Mouse (Mus musculus): ENCODE results near the gene Spata48.
A peak's percentile ranks its signal among the peaks of the same experiment; 100 is the strongest.

Spata48 gene

DNA sequence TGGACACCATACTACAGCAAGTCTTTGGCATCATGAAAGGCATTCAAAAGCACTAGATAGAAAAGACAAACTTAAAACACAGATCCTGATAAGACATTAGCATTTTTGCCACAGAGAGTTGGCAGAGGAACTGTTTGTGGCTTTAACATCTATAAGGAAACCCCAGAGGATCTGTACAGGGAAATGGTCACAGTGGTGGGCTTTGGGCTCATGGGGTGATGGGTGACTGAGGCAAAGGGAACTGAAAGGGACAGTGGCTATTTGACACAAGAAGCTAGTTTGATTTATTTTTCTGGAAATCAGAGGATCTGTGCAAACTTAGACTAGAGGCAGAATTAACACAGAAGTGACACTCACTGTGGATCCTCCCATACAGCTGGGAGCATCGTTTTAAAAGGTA lies 74.4 kb downstream of the Spata48 start:
- no peak for DNase-seq

- no peak for DNase-seq
These were observed 84.1 kb downstream of the Spata48 start for GRCm38 (mm10) chr11:11545948-11546347.

- no peak for DNase-seq
These were observed 85.1 kb downstream of the Spata48 start for GRCm38 (mm10) chr11:11546903-11547511.

DNA sequence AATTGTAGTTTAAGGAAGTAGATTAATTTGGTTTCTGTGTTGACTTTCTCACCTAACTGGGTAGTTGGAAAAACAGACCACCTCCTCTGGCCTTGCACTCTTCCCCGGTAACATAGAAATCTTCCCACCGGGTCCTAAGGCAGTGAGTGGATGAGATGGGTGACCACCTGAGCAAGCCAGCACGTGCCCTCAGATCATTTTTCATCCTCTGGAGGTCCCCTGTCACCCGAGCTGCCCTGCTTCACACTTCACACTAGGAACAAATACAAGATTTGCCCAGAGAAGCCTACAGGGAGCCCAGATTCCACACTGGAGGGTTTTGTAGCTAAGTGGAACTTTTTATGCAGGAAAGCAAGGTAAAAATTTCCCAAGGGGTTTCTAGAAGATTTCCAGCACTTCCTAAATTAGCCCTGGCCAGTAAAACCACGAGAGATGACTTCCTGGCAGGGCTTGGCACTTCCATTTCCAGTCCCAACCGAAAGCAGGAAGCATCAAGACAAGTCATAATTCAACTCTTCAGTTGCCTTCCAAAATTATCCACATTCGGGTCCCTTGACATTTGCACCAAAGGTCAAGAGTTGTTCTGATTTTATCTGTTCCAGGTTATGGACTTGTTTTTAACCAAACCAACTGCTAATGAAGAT lies 85.8 kb downstream of the Spata48 start:
- DNase-seq = no peak

DNA sequence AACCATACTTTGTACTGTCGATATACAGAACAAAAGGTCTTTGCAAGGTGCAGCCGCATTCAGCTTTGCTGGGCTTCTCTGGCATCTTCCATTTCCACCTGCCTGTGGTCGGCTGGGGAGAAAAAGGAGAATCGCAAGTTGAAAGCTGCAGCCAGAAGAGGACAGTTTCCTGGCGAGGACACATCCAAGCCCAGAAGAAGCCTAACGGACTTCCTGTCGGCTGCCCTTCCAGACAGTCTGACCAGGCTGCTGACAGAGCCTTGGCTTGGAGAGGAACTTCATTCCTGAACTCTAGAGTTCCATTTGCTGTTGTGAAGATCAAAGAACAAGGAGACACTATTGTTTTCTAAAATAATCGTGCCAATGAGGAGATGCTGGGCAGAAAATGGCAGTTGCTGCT lies 93.7 kb downstream of the Spata48 start:
- peak; percentile 29 to 41 for DNase-seq

- peak; percentile 48 to 55 for DNase-seq
These were observed 94.3 kb downstream of the Spata48 start for GRCm38 (mm10) chr11:11556186-11556585.

DNA sequence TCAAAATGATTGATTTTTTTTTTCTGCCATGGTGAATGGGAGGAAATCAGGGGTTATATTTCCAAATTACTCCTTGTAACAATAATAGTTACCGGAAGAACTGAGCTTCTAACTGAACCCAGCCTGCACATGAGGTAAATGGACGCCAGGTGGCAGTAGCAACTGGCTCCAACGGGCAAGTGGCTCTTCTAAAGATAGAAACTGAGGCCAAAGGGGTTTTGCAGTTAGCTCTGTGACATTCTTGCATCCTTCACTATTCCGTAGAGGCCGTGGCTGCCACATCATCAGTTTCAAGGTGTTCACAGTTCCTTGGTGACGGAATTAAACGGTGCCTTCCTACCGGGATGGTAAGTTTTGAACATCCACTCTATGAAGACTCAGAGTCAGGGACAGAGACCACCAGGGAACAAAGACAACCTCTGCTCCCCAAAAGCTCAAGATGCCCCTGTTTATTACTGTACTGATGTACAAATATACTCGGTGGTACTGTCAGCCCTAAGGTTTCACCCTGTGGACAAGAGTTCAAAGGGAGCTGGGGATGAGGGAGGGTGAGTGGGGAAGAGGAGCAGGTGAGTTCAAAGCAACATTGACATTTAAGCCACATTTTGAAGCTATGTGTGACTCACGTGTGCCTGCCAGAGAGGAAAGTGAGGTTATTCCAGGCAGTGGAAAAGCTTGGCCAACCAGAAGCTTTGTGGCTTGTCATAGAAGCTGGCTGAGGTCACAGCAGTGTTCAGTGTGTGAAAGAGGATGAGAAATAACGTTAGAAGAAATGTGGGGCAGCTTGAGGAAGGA lies 95.5 kb downstream of the Spata48 start:
- DNase-seq = peak; percentile 88 to 90

DNA sequence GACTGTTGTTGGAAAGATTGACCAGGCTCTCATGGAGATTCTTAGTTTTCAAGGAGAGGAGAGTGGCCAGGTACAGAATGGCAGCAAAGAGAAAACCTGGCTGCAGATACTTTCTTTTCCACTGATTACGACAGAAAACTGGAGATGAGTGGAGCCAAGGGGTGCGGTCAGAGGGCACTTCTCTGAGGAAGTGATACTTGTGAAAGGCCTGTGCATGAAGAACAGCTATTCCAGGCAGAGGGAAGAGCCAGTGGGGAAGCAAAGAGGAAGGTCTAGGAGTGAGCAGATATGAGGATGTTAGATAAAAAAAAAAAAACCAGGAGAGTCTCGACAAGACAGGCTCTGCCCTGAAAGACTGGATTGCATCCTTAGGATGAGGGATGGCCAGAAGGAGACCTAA lies 96.8 kb downstream of the Spata48 start:
- peak in 1 of 2 experiments; percentile 29 for DNase-seq

DNA sequence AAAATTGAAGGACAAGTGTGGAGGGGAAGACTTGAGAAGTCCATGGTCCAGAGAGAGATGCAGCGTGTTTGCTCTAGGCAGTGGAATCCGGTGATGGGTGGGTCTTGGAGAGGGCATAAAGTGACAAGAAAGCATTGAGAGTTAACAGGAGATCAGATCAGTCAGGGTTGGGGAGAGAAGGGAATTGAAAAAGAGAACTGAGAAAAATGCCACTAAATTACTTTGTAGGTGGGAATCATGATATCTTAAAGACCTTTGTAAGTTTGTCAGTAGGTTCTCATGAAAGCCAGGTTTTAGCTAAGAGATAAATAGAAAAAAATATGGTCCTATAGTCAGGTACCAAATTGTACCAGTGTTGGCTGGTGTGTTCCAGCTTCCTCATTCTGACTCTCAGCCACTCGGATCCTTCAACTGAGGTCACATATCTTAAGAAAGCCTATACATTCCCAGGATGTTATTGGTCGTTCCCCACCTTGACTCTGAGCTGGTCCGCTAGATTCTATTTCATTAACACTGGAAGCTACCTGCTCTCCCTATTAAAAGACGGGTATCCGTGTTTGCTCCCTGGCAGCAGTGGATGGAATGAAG lies 97.3 kb downstream of the Spata48 start:
- DNase-seq = no peak

DNA sequence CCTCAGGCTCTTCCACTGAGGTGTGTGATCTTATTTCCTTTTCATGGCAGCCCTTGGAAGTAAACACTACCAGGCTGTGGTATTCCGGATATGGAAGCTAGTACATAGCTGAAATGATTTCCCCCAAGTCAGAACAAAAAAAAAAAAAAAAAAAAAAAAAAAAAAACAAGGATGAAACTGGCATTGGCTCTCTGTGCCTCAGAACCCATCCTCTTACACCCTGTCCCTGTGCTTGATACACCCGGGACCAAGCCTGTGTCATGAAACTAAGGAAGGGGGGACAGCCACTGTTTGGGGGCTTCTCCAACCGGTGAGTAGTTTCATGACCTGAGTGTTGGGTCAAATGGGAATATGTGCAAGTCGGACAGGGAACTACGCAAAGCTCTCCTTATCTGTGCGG lies 99.2 kb downstream of the Spata48 start:
- no peak for DNase-seq

DNA sequence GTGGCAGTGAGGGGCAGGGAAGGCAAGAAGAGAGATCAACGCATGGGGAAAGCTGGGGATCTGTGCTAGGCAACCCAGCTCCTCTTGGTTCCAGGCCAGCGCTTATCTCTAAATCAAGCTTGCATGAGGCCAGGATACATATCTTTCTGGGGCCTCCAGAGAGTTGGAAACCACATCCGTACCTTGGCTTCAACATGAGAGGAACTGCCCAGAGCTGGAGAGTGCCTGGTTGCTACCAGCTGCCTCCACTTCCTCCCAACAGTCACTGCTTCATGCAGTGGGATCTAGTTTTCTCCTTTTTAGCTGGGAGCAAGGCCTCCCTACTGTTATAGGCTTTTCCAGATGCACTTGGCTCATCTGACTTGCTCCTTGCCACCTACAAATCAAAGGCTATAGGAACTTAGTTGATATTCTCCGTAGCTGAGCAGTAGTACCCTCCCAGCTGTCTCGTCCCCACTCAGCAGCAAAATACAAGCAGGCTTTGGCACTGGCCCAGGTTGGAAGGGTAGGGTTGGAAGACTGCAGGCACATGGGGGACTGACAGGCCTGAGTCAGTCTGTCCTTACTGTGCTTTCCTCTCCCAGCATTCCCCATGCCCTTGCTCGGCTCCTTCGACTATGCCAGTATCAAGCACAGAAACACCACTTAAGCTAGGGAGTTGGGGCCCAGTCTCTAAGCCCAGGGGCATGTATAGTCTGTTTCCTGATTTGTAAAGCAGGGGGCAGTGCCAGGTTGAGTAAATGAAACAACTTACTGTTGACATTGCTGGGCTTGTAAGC lies 102.6 kb downstream of the Spata48 start:
- peak; percentile 70 to 81 for DNase-seq

All from thymus, postnatal 36 days (tissue).